Mouse (Mus musculus) limb, embryonic 15.5 days (tissue): ENCODE results near the gene Snca. TPM values are rescaled to one million over a fixed set of nuclear protein-coding genes. Genes with fewer than 3 reads are reported as not detected.

ENCODE experiments used
- ATAC-seq: fragments of 200-750 bp; cut with Nextera tagmentation; 2 replicates; pipeline ENCODE4 v1.8.0; 2017; ENCODE audit warnings: low read depth, moderate TSS enrichment; ENCODE audit not compliant: insufficient number of reproducible peaks, low FRiP score, low TSS enrichment
- H3K27ac ChIP-seq: fragments of 300-500 bp; sonication (generic); 2 replicates; pipeline ENCODE4 v1.5.1; 2015; ENCODE audit warnings: moderate library complexity, mild to moderate bottlenecking, inconsistent platforms
- H3K27me3 ChIP-seq: fragments of 300-500 bp; sonication (generic); 2 replicates; pipeline ENCODE4 v1.6.1; 2015; ENCODE audit warnings: inconsistent platforms
- H3K36me3 ChIP-seq: fragments of 300-500 bp; sonication (generic); 2 replicates; pipeline ENCODE4 v1.6.1; 2015; ENCODE audit warnings: inconsistent platforms
- H3K4me1 ChIP-seq: fragments of 300-500 bp; sonication (generic); 2 replicates; pipeline ENCODE4 v1.6.1; 2015; ENCODE audit warnings: inconsistent platforms
- H3K4me2 ChIP-seq: fragments of 300-500 bp; sonication (generic); 2 replicates; pipeline ENCODE4 v1.6.1; 2015; ENCODE audit warnings: mild to moderate bottlenecking, inconsistent platforms
- H3K4me3 ChIP-seq: fragments of 300-500 bp; sonication (generic); 2 replicates; pipeline ENCODE4 v1.5.1; 2015; ENCODE audit warnings: mild to moderate bottlenecking, inconsistent platforms
- H3K9ac ChIP-seq: fragments of 300-500 bp; sonication (generic); 2 replicates; pipeline ENCODE4 v1.6.1; 2015; ENCODE audit warnings: inconsistent platforms
- H3K9me3 ChIP-seq: fragments of 300-500 bp; sonication (generic); 2 replicates; pipeline ENCODE4 v1.6.1; 2016; ENCODE audit warnings: inconsistent platforms
- WGBS: fragments of 180-500 bp; shearing (Covaris S2); methylation state at CpG from one replicate; pipeline ENCODE4 v1.1.7; 2015; 5-methylcytosine and 5-hydroxymethylcytosine counted together
- polyA plus RNA-seq: library from polyadenylated mRNA; unstranded; fragments of >200 nt; fragmentation: Nextera tagmentation; extraction: Ambion mirVana; gene quantifications from 2 replicates; pipeline ENCODE4 v1.2.1, GENCODE M21; 2015

Gene Snca
- polyA plus RNA-seq, 1 experiment from 2014 or later, result 35.9 TPM

GRCm38 (mm10) chr6:60771899-60772298, 57.8 kb downstream of the Snca start:
- Histone ChIP-seq H3K4me1 (no peaks in the 10 kb centered on the region), H3K9me3 (no peaks in the 10 kb centered on the region), H3K27me3 (no peaks in the 10 kb centered on the region), H3K9ac (no peak overlapping the region), H3K4me2 (no peak overlapping the region), H3K36me3 (no peaks in the 10 kb centered on the region), H3K4me3 (no peak overlapping the region), H3K27ac (no peak overlapping the region)
- no peak for ATAC-seq
- 72% methylated on average over 1 of the region's 1 CpGs for WGBS

- Histone ChIP-seq H3K4me1 (no peaks in the 10 kb centered on the region), H3K4me2 (no peak overlapping the region), H3K36me3 (no peaks in the 10 kb centered on the region), H3K9ac (no peak overlapping the region), H3K27me3 (no peaks in the 10 kb centered on the region), H3K4me3 (no peak overlapping the region), H3K27ac (no peak overlapping the region), H3K9me3 (no peaks in the 10 kb centered on the region)
- WGBS, result 71% methylated on average over 3 of the region's 3 CpGs
- no peak for ATAC-seq
These were observed 64.0 kb downstream of the Snca start for GRCm38 (mm10) chr6:60765696-60766095.

GRCm38 (mm10) chr6:60762864-60763263, 66.8 kb downstream of the Snca start:
- WGBS, result 86% methylated on average over 4 of the region's 4 CpGs
- no peak for ATAC-seq
- Histone ChIP-seq H3K9me3 (no peaks in the 10 kb centered on the region), H3K4me3 (no peak overlapping the region), H3K4me1 (no peaks in the 10 kb centered on the region), H3K4me2 (no peak overlapping the region), H3K9ac (no peak overlapping the region), H3K36me3 (no peaks in the 10 kb centered on the region), H3K27me3 (no peaks in the 10 kb centered on the region), H3K27ac (no peak overlapping the region)

GRCm38 (mm10) chr6:60761710-60762109, 67.9 kb downstream of the Snca start:
- Histone ChIP-seq H3K4me3 (no peak overlapping the region), H3K4me1 (no peaks in the 10 kb centered on the region), H3K4me2 (no peak overlapping the region), H3K9me3 (no peaks in the 10 kb centered on the region), H3K9ac (no peak overlapping the region), H3K27me3 (no peaks in the 10 kb centered on the region), H3K27ac (no peak overlapping the region), H3K36me3 (no peaks in the 10 kb centered on the region)
- 59% methylated on average over 2 of the region's 2 CpGs for WGBS
- no peak for ATAC-seq

GRCm38 (mm10) chr6:60754975-60755374, 74.7 kb downstream of the Snca start:
- H3K4me2 ChIP-seq, result no peak overlapping the region
- no peaks in the 10 kb centered on the region for H3K4me1 ChIP-seq
- H3K9ac ChIP-seq, result no peak overlapping the region
- no peaks in the 10 kb centered on the region for H3K9me3 ChIP-seq
- H3K36me3 ChIP-seq, result no peaks in the 10 kb centered on the region
- no peak for ATAC-seq
- H3K27me3 ChIP-seq, result no peaks in the 10 kb centered on the region
- 92% methylated on average over 1 of the region's 1 CpGs for WGBS
- no peak overlapping the region for H3K27ac ChIP-seq
- H3K4me3 ChIP-seq, result no peak overlapping the region

GRCm38 (mm10) chr6:60745965-60746364, 83.7 kb downstream of the Snca start:
- Histone ChIP-seq H3K9me3 (no peaks in the 10 kb centered on the region), H3K4me1 (no peaks in the 10 kb centered on the region), H3K4me3 (no peak overlapping the region), H3K27ac (no peak overlapping the region), H3K4me2 (no peak overlapping the region), H3K9ac (no peak overlapping the region), H3K27me3 (no peaks in the 10 kb centered on the region), H3K36me3 (no peaks in the 10 kb centered on the region)
- no peak for ATAC-seq

- no peaks in the 10 kb centered on the region for H3K36me3 ChIP-seq
- no peaks in the 10 kb centered on the region for H3K27me3 ChIP-seq
- no peaks in the 10 kb centered on the region for H3K9me3 ChIP-seq
- no peak overlapping the region for H3K9ac ChIP-seq
- 89% methylated on average over 2 of the region's 2 CpGs for WGBS
- no peak overlapping the region for H3K27ac ChIP-seq
- ATAC-seq, result no peak
- no peak overlapping the region for H3K4me2 ChIP-seq
- no peaks in the 10 kb centered on the region for H3K4me1 ChIP-seq
- no peak overlapping the region for H3K4me3 ChIP-seq
These were observed 88.1 kb downstream of the Snca start for GRCm38 (mm10) chr6:60741427-60742071.

- Histone ChIP-seq H3K4me2 (no peak overlapping the region), H3K27ac (no peak overlapping the region), H3K4me1 (no peaks in the 10 kb centered on the region), H3K9ac (no peak overlapping the region), H3K4me3 (no peak overlapping the region), H3K9me3 (no peaks in the 10 kb centered on the region), H3K36me3 (no peaks in the 10 kb centered on the region), H3K27me3 (no peaks in the 10 kb centered on the region)
- ATAC-seq, result no peak
- 38% methylated on average over 1 of the region's 1 CpGs for WGBS
These were observed 89.9 kb downstream of the Snca start for GRCm38 (mm10) chr6:60739776-60740175.

- Histone ChIP-seq H3K36me3 (no peaks in the 10 kb centered on the region), H3K9ac (no peak overlapping the region), H3K4me3 (no peak overlapping the region), H3K4me1 (no peaks in the 10 kb centered on the region), H3K27ac (no peak overlapping the region), H3K27me3 (no peaks in the 10 kb centered on the region), H3K4me2 (no peak overlapping the region), H3K9me3 (no peaks in the 10 kb centered on the region)
- ATAC-seq, result no peak
- WGBS, result 75% methylated on average over 2 of the region's 2 CpGs
These were observed 98.5 kb downstream of the Snca start for GRCm38 (mm10) chr6:60731164-60731563.

- no peak for ATAC-seq
- Histone ChIP-seq H3K4me1 (no peaks in the 10 kb centered on the region), H3K27me3 (no peaks in the 10 kb centered on the region), H3K4me2 (no peak overlapping the region), H3K27ac (no peak overlapping the region), H3K36me3 (no peaks in the 10 kb centered on the region), H3K4me3 (no peak overlapping the region), H3K9me3 (no peaks in the 10 kb centered on the region), H3K9ac (no peak overlapping the region)
- WGBS, result 84% methylated on average over 2 of the region's 2 CpGs
These were observed 105.4 kb downstream of the Snca start for GRCm38 (mm10) chr6:60724110-60724829.

- no peaks in the 10 kb centered on the region for H3K4me1 ChIP-seq
- no peak overlapping the region for H3K9ac ChIP-seq
- WGBS, result 83% methylated on average over 3 of the region's 3 CpGs
- no peak overlapping the region for H3K4me3 ChIP-seq
- H3K36me3 ChIP-seq, result no peaks in the 10 kb centered on the region
- no peak overlapping the region for H3K4me2 ChIP-seq
- ATAC-seq, result no peak
- H3K27me3 ChIP-seq, result no peaks in the 10 kb centered on the region
- H3K9me3 ChIP-seq, result no peaks in the 10 kb centered on the region
- no peak overlapping the region for H3K27ac ChIP-seq
These were observed 112.1 kb downstream of the Snca start for GRCm38 (mm10) chr6:60717566-60717965.

- ATAC-seq, result no peak
- Histone ChIP-seq H3K4me3 (no peak overlapping the region), H3K27ac (no peak overlapping the region), H3K27me3 (no peaks in the 10 kb centered on the region), H3K9ac (no peak overlapping the region), H3K4me2 (no peak overlapping the region), H3K9me3 (no peaks in the 10 kb centered on the region), H3K4me1 (no peaks in the 10 kb centered on the region), H3K36me3 (no peaks in the 10 kb centered on the region)
- 54% methylated on average over 2 of the region's 2 CpGs for WGBS
These were observed 119.6 kb downstream of the Snca start for GRCm38 (mm10) chr6:60709997-60710471.
